Mouse (Mus musculus) MEL (cell line): ENCODE measurements around the gene Rbm28. TPM values are rescaled to one million over a fixed set of nuclear protein-coding genes. Genes with fewer than 3 reads are reported as not detected.
"Not testable (repeated sequence)": the region's sequence is repeated elsewhere in the genome, so short reads cannot be mapped to it uniquely, and the experiment has no call there.

Experiments
- DNase-seq: peaks from one replicate; pipeline ENCODE4 v3.0.0; 2011; ENCODE audit warnings: low read depth, low spot score
- H3K27ac ChIP-seq: 2 replicates; pipeline ENCODE4 v1.5.1; 2012; ENCODE audit warnings: low read depth, mild to moderate bottlenecking, control low read depth, low read length, moderate library complexity; ENCODE audit not compliant: control insufficient read depth
- H3K27me3 ChIP-seq, 2 experiments: fragments of 150-350 bp in 1 of 2; sonication (generic) in 1 of 2; 2 replicates each; pipeline ENCODE4 v1.6.1; 2012; ENCODE audit warnings: low read length in 2 of 2, mild to moderate bottlenecking in 2 of 2, improper control_type of control experiment in 1 of 2, moderate library complexity in 1 of 2; ENCODE audit not compliant: insufficient read depth in 2 of 2, control insufficient read depth in 1 of 2
- H3K36me3 ChIP-seq, 2 experiments: 2 replicates each; pipeline ENCODE4 v1.6.1; 2012 to 2014; ENCODE audit warnings: low read length in 2 of 2, improper control_type of control experiment in 1 of 2, inconsistent platforms in 1 of 2, mild to moderate bottlenecking in 1 of 2; ENCODE audit not compliant: insufficient read depth in 2 of 2, control insufficient read depth in 1 of 2
- H3K4me1 ChIP-seq, 2 experiments: fragments of 150-350 bp in 1 of 2; sonication (generic) in 1 of 2; 2 replicates each; pipeline ENCODE4 v1.6.1; 2012; ENCODE audit warnings: low read length in 2 of 2, improper control_type of control experiment in 1 of 2, mild to moderate bottlenecking in 1 of 2; ENCODE audit not compliant: insufficient read depth in 2 of 2, control insufficient read depth in 1 of 2
- H3K4me3 ChIP-seq, 2 experiments: fragments of 150-350 bp in 1 of 2; sonication (generic) in 1 of 2; 2 replicates each; pipeline ENCODE4 v1.5.1; 2012; ENCODE audit warnings: low read depth in 2 of 2, low read length in 2 of 2, mild to moderate bottlenecking in 2 of 2, moderate library complexity in 2 of 2, control low read depth in 1 of 2, improper control_type of control experiment in 1 of 2; ENCODE audit not compliant: control insufficient read depth in 1 of 2, insufficient read depth in 1 of 2
- H3K79me2 ChIP-seq: 2 replicates; pipeline ENCODE4 v1.6.1; 2012; ENCODE audit warnings: mild to moderate bottlenecking, low read length, moderate library complexity; ENCODE audit not compliant: control insufficient read depth, poor library complexity, insufficient read depth
- H3K9ac ChIP-seq: 2 replicates; pipeline ENCODE4 v1.6.1; 2012; ENCODE audit warnings: low read depth, mild to moderate bottlenecking, control low read depth, low read length, moderate library complexity; ENCODE audit not compliant: control insufficient read depth, poor library complexity, severe bottlenecking
- H3K9me3 ChIP-seq: fragments of 150-350 bp; sonication (generic); replicated peaks from 2 replicates; pipeline ENCODE4 v1.6.1; 2012; ENCODE audit warnings: mild to moderate bottlenecking, low read length, improper control_type of control experiment, moderate library complexity; ENCODE audit not compliant: insufficient read depth
- CTCF ChIP-seq, 3 experiments: IDR thresholded peaks in 2 of 3; conservative IDR thresholded peaks in 1 of 3; 2 replicates each; pipeline ENCODE4 v1.5.1; 2011 to 2012; ENCODE audit warnings: low read length in 3 of 3, low read depth in 2 of 3, mild to moderate bottlenecking in 2 of 3, improper control_type of control experiment in 1 of 3, inconsistent platforms in 1 of 3, mixed read lengths in 1 of 3, moderate library complexity in 1 of 3; ENCODE audit not compliant: control insufficient read depth in 1 of 3, insufficient read depth in 1 of 3, poor library complexity in 1 of 3, severe bottlenecking in 1 of 3
- ELF1 ChIP-seq: IDR thresholded peaks from 2 replicates; pipeline ENCODE4 v1.6.1; 2014; ENCODE audit warnings: low read depth, mild to moderate bottlenecking, inconsistent platforms, low read length, improper control_type of control experiment, moderate library complexity
- ETS1 ChIP-seq: IDR thresholded peaks from 2 replicates; pipeline ENCODE4 v1.6.1; 2012; ENCODE audit warnings: low read depth, mild to moderate bottlenecking, inconsistent platforms, low read length, improper control_type of control experiment, moderate library complexity
- GABPA ChIP-seq: IDR thresholded peaks from 2 replicates; pipeline ENCODE4 v1.6.1; 2012; ENCODE audit warnings: low read depth, mild to moderate bottlenecking, inconsistent platforms, low read length, improper control_type of control experiment, moderate library complexity
- GATA1 ChIP-seq: IDR thresholded peaks from 2 replicates; pipeline ENCODE4 v1.6.1; 2011; ENCODE audit warnings: low read depth, low read length, improper control_type of control experiment
- JUND ChIP-seq: IDR thresholded peaks from 2 replicates; pipeline ENCODE4 v1.6.1; 2011; ENCODE audit warnings: low read depth, mild to moderate bottlenecking, improper control_type of control experiment, low read length
- KAT2A ChIP-seq: conservative IDR thresholded peaks from 2 replicates; pipeline ENCODE4 v1.6.1; 2012; ENCODE audit warnings: low read depth, low read length, improper control_type of control experiment, inconsistent platforms
- MAFK ChIP-seq: IDR thresholded peaks from 2 replicates; pipeline ENCODE4 v1.6.1; 2011; ENCODE audit warnings: low read depth, mild to moderate bottlenecking, low read length, improper control_type of control experiment, borderline replicate concordance
- MAX ChIP-seq: IDR thresholded peaks from 2 replicates; pipeline ENCODE4 v1.6.1; 2011; ENCODE audit warnings: low read length, improper control_type of control experiment
- MAZ ChIP-seq: IDR thresholded peaks from 2 replicates; pipeline ENCODE4 v1.6.1; 2012; ENCODE audit warnings: low read depth, mild to moderate bottlenecking, inconsistent platforms, low read length, improper control_type of control experiment
- MXI1 ChIP-seq: IDR thresholded peaks from 2 replicates; pipeline ENCODE4 v1.6.1; 2011; ENCODE audit warnings: mild to moderate bottlenecking, low read depth, low read length, improper control_type of control experiment
- MYB ChIP-seq: IDR thresholded peaks from 2 replicates; pipeline ENCODE4 v1.6.1; 2011; ENCODE audit warnings: mild to moderate bottlenecking, low read depth, low read length, improper control_type of control experiment
- MYC ChIP-seq: IDR thresholded peaks from 2 replicates; pipeline ENCODE4 v1.6.1; 2011; ENCODE audit warnings: low read depth, mild to moderate bottlenecking, low read length, improper control_type of control experiment, moderate library complexity
- NRF1 ChIP-seq: IDR thresholded peaks from 2 replicates; pipeline ENCODE4 v1.6.1; 2014; ENCODE audit warnings: low read depth, mild to moderate bottlenecking, inconsistent platforms, low read length, improper control_type of control experiment, moderate library complexity; ENCODE audit not compliant: poor library complexity, insufficient read depth, severe bottlenecking
- POLR2A ChIP-seq, 2 experiments: IDR thresholded peaks; 2 replicates each; pipeline ENCODE4 v1.6.1; 2011 to 2012; ENCODE audit warnings: low read length in 2 of 2, mild to moderate bottlenecking in 2 of 2, control low read depth in 1 of 2, improper control_type of control experiment in 1 of 2, low read depth in 1 of 2, moderate library complexity in 1 of 2; ENCODE audit not compliant: control insufficient read depth in 1 of 2, insufficient read depth in 1 of 2, poor library complexity in 1 of 2
- POLR2AphosphoS2 ChIP-seq: IDR thresholded peaks from 2 replicates; pipeline ENCODE4 v1.6.1; 2011; ENCODE audit warnings: low read length, improper control_type of control experiment
- POLR2AphosphoS5 ChIP-seq: IDR thresholded peaks from 2 replicates; pipeline ENCODE4 v1.6.1; 2012; ENCODE audit warnings: low read depth, borderline replicate concordance, mild to moderate bottlenecking, inconsistent platforms, low read length, moderate library complexity, mixed read lengths
- RAD21 ChIP-seq: IDR thresholded peaks from 2 replicates; pipeline ENCODE4 v1.6.1; 2011; ENCODE audit warnings: mild to moderate bottlenecking, low read depth, low read length, improper control_type of control experiment
- RCOR1 ChIP-seq: IDR thresholded peaks from 2 replicates; pipeline ENCODE4 v1.6.1; 2012; ENCODE audit warnings: low read depth, mild to moderate bottlenecking, inconsistent platforms, low read length, improper control_type of control experiment
- SMC3 ChIP-seq: IDR thresholded peaks from 2 replicates; pipeline ENCODE4 v1.6.1; 2011; ENCODE audit warnings: low read depth, low read length, improper control_type of control experiment
- TAL1 ChIP-seq: IDR thresholded peaks from 2 replicates; pipeline ENCODE4 v1.6.1; 2012; ENCODE audit warnings: mild to moderate bottlenecking, inconsistent platforms, low read length, moderate library complexity, mixed read lengths
- TCF12 ChIP-seq: IDR thresholded peaks from 2 replicates; pipeline ENCODE4 v1.6.1; 2014; ENCODE audit warnings: low read depth, mild to moderate bottlenecking, inconsistent platforms, low read length, improper control_type of control experiment, moderate library complexity
- USF2 ChIP-seq, 2 experiments: IDR thresholded peaks; 2 replicates each; pipeline ENCODE4 v1.6.1; 2011 to 2012; ENCODE audit warnings: improper control_type of control experiment in 2 of 2, low read length in 2 of 2, borderline replicate concordance in 1 of 2, inconsistent platforms in 1 of 2, low read depth in 1 of 2, mild to moderate bottlenecking in 1 of 2; ENCODE audit not compliant: insufficient read depth in 1 of 2
- ZC3H11A ChIP-seq: IDR thresholded peaks from 2 replicates; pipeline ENCODE4 v1.6.1; 2012; ENCODE audit warnings: low read depth, mild to moderate bottlenecking, inconsistent platforms, low read length, improper control_type of control experiment
- ZKSCAN1 ChIP-seq: IDR thresholded peaks from 2 replicates; pipeline ENCODE4 v1.6.1; 2012; ENCODE audit warnings: low read depth, mild to moderate bottlenecking, inconsistent platforms, low read length, improper control_type of control experiment, moderate library complexity
- ZMIZ1 ChIP-seq: IDR thresholded peaks from 2 replicates; pipeline ENCODE4 v1.6.1; 2012; ENCODE audit warnings: low read depth, mild to moderate bottlenecking, inconsistent platforms, low read length, improper control_type of control experiment, moderate library complexity
- ZNF384 ChIP-seq: IDR thresholded peaks from 2 replicates; pipeline ENCODE4 v1.6.1; 2012; ENCODE audit warnings: low read depth, mild to moderate bottlenecking, inconsistent platforms, low read length, improper control_type of control experiment
- polyA plus RNA-seq, 2 experiments: library from polyadenylated mRNA; stranded (reverse) in 1 of 2; unstranded in 1 of 2; fragments of >175 nt in 1 of 2; fragments of >200 nt in 1 of 2; gene quantifications; 2 replicates each; pipeline versions ENCODE4 v1.2.1 to v1.2.4; 2012; ENCODE audit warnings: low replicate concordance in 2 of 2, low read depth in 1 of 2; ENCODE audit not compliant: insufficient read length in 2 of 2, insufficient read depth in 1 of 2, missing spikeins in 1 of 2
- total RNA-seq: library from RNA; depleted of rRNA; stranded (reverse); fragments of 300-350 nt; gene quantifications from 2 replicates; pipeline ENCODE4 v1.2.3, GENCODE M21; 2012

Rbm28 gene
- total and polyA plus RNA-seq, 3 experiments, result 48.2 to 312 (median 91.2) TPM

- no peaks in the 10 kb centered on the region for H3K4me1 ChIP-seq
- H3K4me3 ChIP-seq, result no peak overlapping the region
- peaks cover 9 to 18% of the 10 kb centered on the region in 2 experiments for H3K27me3 ChIP-seq
- no peaks in the 10 kb centered on the region for H3K9me3 ChIP-seq
- no peak overlapping the region for H3K9ac ChIP-seq
- no peak overlapping the region for H3K27ac ChIP-seq
- peaks cover 6% of the 10 kb centered on the region for H3K79me2 ChIP-seq
- DNase-seq, result no peak
- H3K36me3 ChIP-seq, result peaks cover 0 to 3% of the 10 kb centered on the region in 2 experiments; a peak in 1 of 4 replicates
- TF ChIP-seq TAL1 (no peak), ELF1 (no peak), KAT2A (no peak), TCF12 (no peak), USF2 (IDR thresholded peaks at IDR 0.05; ENCODE audit: borderline replicate concordance in 1 of 2, insufficient read depth in 1 of 2, low read depth in 1 of 2, low read length in 2 of 2) (no peak), POLR2AphosphoS2 (no peak), JUND (no peak), ZMIZ1 (no peak), MAFK (no peak), POLR2A (IDR thresholded peaks at IDR 0.05; ENCODE audit: control insufficient read depth in 1 of 2, insufficient read depth in 1 of 2, low read depth in 1 of 2, low read length in 2 of 2, poor library complexity in 1 of 2) (no peak), MXI1 (no peak), MAZ (no peak), RCOR1 (no peak), NRF1 (no peak), ZKSCAN1 (no peak), ZNF384 (no peak), MYC (no peak), ETS1 (no peak), GABPA (no peak), MAX (no peak)
- TF ChIP-seq, all 39 proteins: peak for 0
These were observed 4.1 kb upstream of the Rbm28 start for GRCm38 (mm10) chr6:29168871-29169270.

GRCm38 (mm10) chr6:29166196-29166595 lies 1.4 kb upstream of the Rbm28 start:
- H3K27ac ChIP-seq, result no peak overlapping the region
- DNase-seq, result peak; percentile 78
- H3K79me2 ChIP-seq, result peaks cover 29% of the 10 kb centered on the region
- peaks cover 0 to 14% of the 10 kb centered on the region in 2 experiments; a peak in 2 of 4 replicates for H3K36me3 ChIP-seq
- no peak overlapping the region for H3K4me3 ChIP-seq
- H3K9ac ChIP-seq, result no peak overlapping the region
- H3K27me3 ChIP-seq, result peaks cover 5 to 11% of the 10 kb centered on the region in 2 experiments; a peak in 3 of 4 replicates
- TF ChIP-seq MYB (no peak), CTCF (IDR thresholded peaks at IDR 0.05 in 2 of 3, conservative IDR thresholded peaks at IDR 0.05 in 1 of 3; ENCODE audit: control insufficient read depth in 1 of 3, insufficient read depth in 1 of 3, low read depth in 2 of 3, low read length in 3 of 3, poor library complexity in 1 of 3, severe bottlenecking in 1 of 3) (peak; percentile 15 to 92 (median 67); a peak in 5 of 6 replicates), JUND (no peak), MYC (no peak), POLR2AphosphoS5 (no peak), RAD21 (peak; percentile 91), ZC3H11A (peak; percentile 78), SMC3 (peak; percentile 81), GATA1 (no peak), KAT2A (no peak), MAZ (no peak), ELF1 (no peak)
- peaks cover 3 to 8% of the 10 kb centered on the region in 2 experiments for H3K4me1 ChIP-seq
- H3K9me3 ChIP-seq, result no peaks in the 10 kb centered on the region

- not testable (repeated sequence) for H3K4me3 ChIP-seq, DNase-seq, H3K9me3 ChIP-seq, H3K27ac ChIP-seq, H3K27me3 ChIP-seq, H3K9ac ChIP-seq, H3K4me1 ChIP-seq
- peaks cover 13 to 14% of the 10 kb centered on the region in 2 experiments for H3K36me3 ChIP-seq
- peaks cover 31% of the 10 kb centered on the region for H3K79me2 ChIP-seq
These were observed 3.5 kb downstream of the Rbm28 start for GRCm38 (mm10) chr6:29161291-29161690.
